Mouse (Mus musculus): ENCODE results near the gene Enho. TPM values are rescaled to one million over a fixed set of nuclear protein-coding genes. Genes with fewer than 3 reads are reported as not detected.
A peak's percentile ranks its signal among the peaks of the same experiment; 100 is the strongest.

The Enho gene
- polyA plus RNA-seq, 1 experiment, result 97.6 TPM

DNA sequence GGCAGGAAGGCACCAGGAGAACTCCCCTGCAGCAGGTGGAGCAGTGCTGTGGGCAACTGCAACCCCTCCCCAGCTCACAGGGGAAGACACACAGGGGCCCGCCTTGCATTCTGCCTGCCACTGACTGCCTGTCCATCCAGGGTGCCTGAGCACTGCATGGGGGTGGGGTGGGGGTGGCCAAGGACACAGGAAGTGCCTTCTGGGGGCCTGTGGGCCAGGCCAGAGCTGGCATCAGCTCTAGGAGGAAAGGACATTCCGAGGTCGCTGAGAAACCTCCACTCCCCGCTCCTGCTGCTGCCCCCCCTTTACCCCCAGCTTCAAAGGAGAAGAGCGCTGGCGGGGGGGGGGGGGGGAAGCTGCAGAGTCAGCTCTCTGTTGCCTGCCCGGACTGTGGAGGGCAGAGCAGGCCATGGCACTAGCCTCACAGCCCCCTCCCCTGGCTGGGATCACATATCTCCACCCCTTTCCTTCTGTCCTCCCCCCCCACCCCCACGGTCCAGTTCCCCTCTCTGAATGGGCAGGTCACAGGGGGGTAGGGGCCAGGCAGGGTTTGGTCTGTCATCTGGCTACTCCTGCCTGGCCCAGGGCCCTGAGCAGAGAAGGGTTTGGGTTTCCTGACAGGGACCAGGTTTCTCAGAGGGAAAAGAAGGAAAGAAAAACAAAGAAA is 25.0 kb upstream of the Enho start:
- Histone ChIP-seq H3K27ac (ENCODE audit: insufficient read depth, low read length) (no peak overlapping the region), H3K4me1 (ENCODE audit: control insufficient read depth, insufficient read depth, low read length) (no peaks in the 10 kb centered on the region), H3K4me3 (ENCODE audit: insufficient read depth, low read length) (no peak overlapping the region)
- TF ChIP-seq POLR2A (IDR thresholded peaks at IDR 0.05; ENCODE audit: extremely low read depth, insufficient read depth, low read length) (no peak), CTCF (IDR thresholded peaks at IDR 0.05; ENCODE audit: extremely low read depth, insufficient read depth, low read length) (no peak)

DNA sequence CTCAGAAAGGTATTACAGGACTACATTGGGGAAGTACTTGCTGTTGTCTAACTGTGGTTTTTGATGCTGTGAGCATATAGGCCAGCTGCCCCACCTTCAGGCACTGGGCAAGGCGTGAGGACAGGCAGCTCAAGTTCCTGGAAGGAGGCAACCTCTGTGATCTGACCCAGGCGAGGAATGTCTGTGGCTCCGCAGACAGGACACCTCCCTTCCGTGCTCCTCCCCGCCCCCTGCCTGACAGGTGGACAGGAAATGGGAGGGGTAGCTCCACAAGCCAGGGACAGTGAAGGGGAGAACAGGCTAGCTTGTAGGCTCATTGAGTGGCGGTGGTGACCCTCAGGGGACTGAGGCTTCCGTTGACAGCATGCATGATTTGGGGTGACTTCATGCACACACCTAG is 24.4 kb upstream of the Enho start:
- no peak for TF ChIP-seq CTCF (IDR thresholded peaks at IDR 0.05; ENCODE audit: extremely low read depth, insufficient read depth, low read length)
- TF ChIP-seq POLR2A (IDR thresholded peaks at IDR 0.05; ENCODE audit: extremely low read depth, insufficient read depth, low read length), result no peak

DNA sequence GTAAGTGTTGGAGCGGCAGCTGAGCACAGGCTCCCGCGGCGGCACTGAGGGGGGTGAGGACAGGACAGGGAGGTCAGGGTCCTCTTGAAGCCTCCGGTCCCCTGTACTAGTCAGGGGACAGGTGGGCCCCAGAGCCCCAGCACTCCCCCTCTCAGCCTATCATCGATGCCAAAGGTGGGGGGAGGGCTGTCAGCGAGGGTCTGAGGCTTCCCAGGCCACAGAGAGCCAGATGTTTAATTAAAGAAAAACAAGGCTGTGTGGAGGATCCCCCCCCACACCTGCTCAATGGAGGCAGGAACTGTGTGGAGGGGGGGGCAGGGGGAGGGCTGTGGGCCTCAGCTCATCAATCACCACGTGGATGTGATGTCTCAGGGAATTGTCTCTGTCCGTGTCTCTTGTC is 23.5 kb upstream of the Enho start:
- no peak overlapping the region for H3K27ac ChIP-seq (ENCODE audit: insufficient read depth, low read length)
- no peak overlapping the region for H3K4me3 ChIP-seq (ENCODE audit: insufficient read depth, low read length)
- H3K4me1 ChIP-seq (ENCODE audit: control insufficient read depth, insufficient read depth, low read length), result no peaks in the 10 kb centered on the region
- TF ChIP-seq POLR2A (IDR thresholded peaks at IDR 0.05; ENCODE audit: extremely low read depth, insufficient read depth, low read length) (no peak), CTCF (IDR thresholded peaks at IDR 0.05; ENCODE audit: extremely low read depth, insufficient read depth, low read length) (no peak)

More for the DNA sequence above, 24.4 kb upstream of the Enho start:
- Histone ChIP-seq H3K4me3 (ENCODE audit: insufficient read depth, low read length) (no peak overlapping the region), H3K4me1 (ENCODE audit: control insufficient read depth, insufficient read depth, low read length) (no peaks in the 10 kb centered on the region), H3K27ac (ENCODE audit: insufficient read depth, low read length) (no peak overlapping the region)

DNA sequence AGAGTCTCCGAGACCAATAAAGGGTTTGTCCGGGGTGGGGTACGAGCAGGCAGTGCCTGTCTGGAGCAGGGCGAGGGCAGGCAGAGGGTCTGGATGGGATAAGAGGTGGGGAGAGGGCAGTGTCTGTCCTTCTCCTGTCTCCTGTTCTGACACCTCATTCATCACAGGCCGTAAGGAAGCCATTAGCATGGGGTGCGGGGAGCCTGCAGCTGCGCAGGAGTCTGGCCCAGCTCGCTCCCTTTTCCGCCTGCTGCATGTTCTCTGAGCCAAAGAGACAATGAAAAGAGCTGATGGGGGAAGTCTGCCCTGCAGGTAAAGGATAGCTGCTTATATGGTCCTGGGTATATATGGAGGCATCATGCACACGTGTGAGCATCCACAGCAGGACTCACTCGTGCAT is 22.6 kb upstream of the Enho start:
- Histone ChIP-seq H3K27ac (ENCODE audit: insufficient read depth, low read length) (no peak overlapping the region), H3K4me1 (ENCODE audit: control insufficient read depth, insufficient read depth, low read length) (no peaks in the 10 kb centered on the region), H3K4me3 (ENCODE audit: insufficient read depth, low read length) (no peak overlapping the region)
- TF ChIP-seq CTCF (IDR thresholded peaks at IDR 0.05; ENCODE audit: extremely low read depth, insufficient read depth, low read length) (no peak), POLR2A (IDR thresholded peaks at IDR 0.05; ENCODE audit: extremely low read depth, insufficient read depth, low read length) (no peak)

DNA sequence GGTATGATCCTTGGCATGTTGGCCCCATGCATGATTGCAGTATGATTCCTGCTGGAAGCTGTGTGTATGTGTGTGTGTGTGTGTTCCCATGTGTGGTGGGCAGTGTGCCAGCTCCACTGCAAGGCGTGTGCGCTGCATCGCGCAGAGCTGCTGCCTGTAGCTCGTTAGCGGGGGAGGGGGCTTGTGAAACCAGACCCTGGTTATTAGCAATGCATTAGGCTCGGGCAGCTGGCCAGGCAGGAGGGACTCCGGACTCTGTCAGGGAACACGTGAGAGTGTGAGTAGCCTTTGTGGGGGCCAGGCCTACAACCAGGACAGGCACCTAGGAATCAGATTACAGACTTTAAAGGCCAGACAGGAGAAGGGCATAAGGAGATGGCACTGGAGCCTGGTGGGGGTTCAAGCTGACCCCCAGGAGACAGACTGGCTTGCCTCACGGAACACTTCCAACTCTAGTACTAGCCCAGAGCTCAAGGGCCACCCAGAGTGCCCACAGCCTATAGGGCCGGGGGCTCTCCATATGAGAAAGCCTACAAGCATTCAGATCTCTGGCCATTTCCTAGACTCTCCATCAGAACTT is 20.8 kb upstream of the Enho start:
- Histone ChIP-seq H3K4me1 (ENCODE audit: control insufficient read depth, insufficient read depth, low read length) (no peaks in the 10 kb centered on the region), H3K27ac (ENCODE audit: insufficient read depth, low read length) (no peak overlapping the region), H3K4me3 (ENCODE audit: insufficient read depth, low read length) (no peak overlapping the region)
- no peak for TF ChIP-seq CTCF (IDR thresholded peaks at IDR 0.05; ENCODE audit: extremely low read depth, insufficient read depth, low read length)
- no peak for TF ChIP-seq POLR2A (IDR thresholded peaks at IDR 0.05; ENCODE audit: extremely low read depth, insufficient read depth, low read length)

DNA sequence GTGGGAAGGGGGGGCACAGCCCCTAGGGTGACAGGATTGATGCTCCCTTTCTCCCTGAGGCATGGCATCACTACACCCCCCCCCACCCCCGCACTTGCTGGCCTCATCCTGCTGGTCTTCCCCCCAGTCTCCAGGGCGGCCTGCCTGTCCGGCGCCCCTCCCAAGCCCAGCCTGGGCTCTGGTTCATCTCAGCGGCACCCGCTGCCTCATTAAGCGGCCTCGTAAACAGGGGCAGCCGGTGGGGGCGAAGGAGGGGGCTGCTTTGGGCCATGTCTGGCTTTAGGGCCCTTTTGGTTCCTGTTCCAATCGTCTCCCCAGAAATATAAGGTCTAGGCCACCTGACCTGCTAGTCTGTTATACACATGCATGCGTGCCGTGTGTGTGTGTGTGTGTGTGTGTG is 19.4 kb upstream of the Enho start:
- no peak overlapping the region for H3K27ac ChIP-seq (ENCODE audit: insufficient read depth, low read length)
- no peaks in the 10 kb centered on the region for H3K4me1 ChIP-seq (ENCODE audit: control insufficient read depth, insufficient read depth, low read length)
- H3K4me3 ChIP-seq (ENCODE audit: insufficient read depth, low read length), result no peak overlapping the region
- no peak for TF ChIP-seq POLR2A (IDR thresholded peaks at IDR 0.05; ENCODE audit: extremely low read depth, insufficient read depth, low read length)
- TF ChIP-seq CTCF (IDR thresholded peaks at IDR 0.05; ENCODE audit: extremely low read depth, insufficient read depth, low read length), result no peak

DNA sequence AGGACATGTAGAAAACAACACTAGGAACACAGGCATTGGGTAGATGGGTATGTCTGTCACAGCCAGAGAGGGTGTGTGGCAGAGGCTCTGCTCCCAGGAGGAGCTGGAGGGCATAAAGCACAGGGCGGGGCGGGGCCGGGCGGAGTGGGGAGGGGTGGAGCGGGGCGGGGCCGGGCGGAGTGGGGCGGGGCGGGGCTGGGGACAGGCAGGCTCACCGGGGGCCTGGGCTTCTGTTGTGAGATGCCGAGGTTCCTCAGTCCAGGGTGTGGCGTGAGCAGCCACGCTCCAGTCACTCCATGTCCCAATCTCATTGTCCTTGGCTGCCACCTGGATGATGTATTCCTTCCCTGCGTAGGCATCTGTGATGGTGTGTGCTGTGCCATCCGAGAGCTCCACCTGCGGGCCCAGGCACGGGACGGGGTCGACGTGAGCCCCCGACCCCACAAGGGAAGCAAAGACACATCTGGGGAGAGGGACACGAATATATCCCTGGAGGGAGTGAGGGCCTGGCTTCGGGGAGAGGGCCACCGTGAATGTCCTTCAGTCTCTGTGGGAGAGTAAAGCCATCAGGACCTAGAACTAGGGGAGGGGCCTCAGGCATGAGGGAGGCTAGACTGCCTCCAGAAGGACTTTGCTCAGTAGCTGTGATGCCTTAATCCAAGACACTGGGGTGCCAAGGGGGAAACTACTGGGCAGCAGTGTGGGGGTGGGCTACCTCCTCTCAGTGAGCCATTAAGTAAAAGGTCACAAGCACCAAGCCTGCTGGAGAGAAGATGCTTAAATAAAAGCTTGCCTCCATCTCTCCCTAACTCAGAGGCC is 18.7 kb upstream of the Enho start:
- Histone ChIP-seq H3K4me1 (ENCODE audit: control insufficient read depth, insufficient read depth, low read length) (no peaks in the 10 kb centered on the region), H3K27ac (ENCODE audit: insufficient read depth, low read length) (no peak overlapping the region), H3K4me3 (ENCODE audit: insufficient read depth, low read length) (no peak overlapping the region)
- TF ChIP-seq CTCF (IDR thresholded peaks at IDR 0.05; ENCODE audit: extremely low read depth, insufficient read depth, low read length), result no peak
- TF ChIP-seq POLR2A (IDR thresholded peaks at IDR 0.05; ENCODE audit: extremely low read depth, insufficient read depth, low read length), result no peak

DNA sequence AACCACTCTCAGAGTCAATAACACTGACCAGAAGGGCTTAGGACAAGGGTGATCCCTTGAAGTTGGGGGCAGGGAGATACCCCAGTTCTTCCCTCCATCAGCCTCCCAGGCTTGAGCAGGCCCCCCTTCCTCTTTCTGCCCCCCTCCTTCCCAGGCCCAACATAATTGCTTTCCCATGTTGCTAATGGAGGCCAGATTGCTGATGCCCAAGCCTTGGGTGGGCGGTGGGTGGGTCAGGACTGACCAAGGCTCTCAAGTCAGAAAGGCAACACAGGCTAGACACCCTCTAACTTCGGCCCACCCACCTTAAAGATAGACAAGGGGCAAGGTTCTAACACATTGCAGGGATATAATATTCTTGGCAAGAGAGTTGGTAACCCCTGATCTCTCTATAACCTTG is 15.4 kb upstream of the Enho start:
- no peaks in the 10 kb centered on the region for H3K4me1 ChIP-seq (ENCODE audit: control insufficient read depth, insufficient read depth, low read length)
- H3K4me3 ChIP-seq (ENCODE audit: insufficient read depth, low read length), result no peak overlapping the region
- no peak overlapping the region for H3K27ac ChIP-seq (ENCODE audit: insufficient read depth, low read length)
- TF ChIP-seq CTCF (IDR thresholded peaks at IDR 0.05; ENCODE audit: extremely low read depth, insufficient read depth, low read length) (no peak), POLR2A (IDR thresholded peaks at IDR 0.05; ENCODE audit: extremely low read depth, insufficient read depth, low read length) (no peak)

DNA sequence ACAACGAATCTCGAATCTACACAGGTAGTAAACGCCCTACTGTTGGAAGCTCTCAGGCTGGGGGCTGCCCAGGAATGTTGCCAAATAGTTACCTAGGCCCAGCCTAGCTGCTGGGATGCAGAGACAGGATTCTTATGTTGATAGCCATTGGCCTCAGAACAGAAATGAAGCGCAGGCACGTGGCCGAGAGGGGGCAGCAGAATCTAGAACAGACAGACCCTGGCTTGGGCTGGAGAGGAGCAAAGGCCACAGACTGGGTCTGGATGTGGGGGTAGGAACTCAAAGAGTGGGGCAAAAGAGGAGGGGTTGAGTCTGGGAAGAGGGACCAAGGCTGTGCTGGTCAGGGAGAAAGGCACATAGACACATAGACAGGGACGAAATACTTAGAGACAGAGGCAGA is 14.1 kb upstream of the Enho start:
- TF ChIP-seq CTCF (IDR thresholded peaks at IDR 0.05; ENCODE audit: extremely low read depth, insufficient read depth, low read length) (peak; percentile 48), POLR2A (IDR thresholded peaks at IDR 0.05; ENCODE audit: extremely low read depth, insufficient read depth, low read length) (no peak)
- Histone ChIP-seq H3K4me1 (ENCODE audit: control insufficient read depth, insufficient read depth, low read length) (no peaks in the 10 kb centered on the region), H3K27ac (ENCODE audit: insufficient read depth, low read length) (no peak overlapping the region), H3K4me3 (ENCODE audit: insufficient read depth, low read length) (no peak overlapping the region)

Data from cortical plate, adult 2 months (tissue).